Mouse (Mus musculus) right cerebral cortex, postnatal 10 days (tissue): ENCODE data around the gene Iqcf4.

Experiments
- DNase-seq, 2 experiments: peaks; one replicate each; pipeline ENCODE4 v3.0.0; 2021; ENCODE audit warnings: low spot score in 2 of 2

Iqcf4 gene

GRCm38 (mm10) chr9:106519433-106519832 is 51.4 kb downstream of the Iqcf4 start:
- no peak for DNase-seq
